Mouse (Mus musculus) T-helper 17 cell (primary cell): ENCODE results near the gene Vps8.

ENCODE experiments used
- in situ Hi-C, 2 experiments: fragments of 300-600 bp; cut with MboI, MseI; formaldehyde crosslinking; loops; 1 replicate in 1 of 2; 2 replicates in 1 of 2; pipeline ENCODE4 v1.15.1; 2025; ENCODE audit warnings: high pct_unique_total_duplicates in 2 of 2

Vps8 gene

GRCm38 (mm10) chr16:21470416-21470815 is 47.5 kb downstream of the Vps8 start:
- in situ Hi-C loops: no loop called here

DNA sequence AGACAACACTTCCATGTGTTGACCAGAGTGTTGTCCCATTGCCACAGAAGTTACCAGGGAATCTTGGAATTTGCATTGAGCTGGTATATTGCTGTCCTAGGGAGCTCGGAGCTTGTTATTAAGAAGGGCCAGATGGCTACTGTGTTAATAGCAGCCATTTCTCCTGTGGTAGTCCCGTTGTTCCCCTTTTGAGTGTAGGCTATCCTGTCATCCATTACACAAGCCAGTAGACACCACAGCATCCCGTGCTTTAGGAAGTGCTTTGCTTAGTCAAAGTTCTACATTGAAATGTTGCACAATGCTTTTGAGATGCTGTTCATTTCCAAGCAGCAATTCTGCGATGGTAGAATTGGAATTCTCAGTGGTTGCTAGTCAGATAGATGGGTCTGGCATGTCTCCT is 54.2 kb downstream of the Vps8 start:
- in situ Hi-C loops: no loop called here

DNA sequence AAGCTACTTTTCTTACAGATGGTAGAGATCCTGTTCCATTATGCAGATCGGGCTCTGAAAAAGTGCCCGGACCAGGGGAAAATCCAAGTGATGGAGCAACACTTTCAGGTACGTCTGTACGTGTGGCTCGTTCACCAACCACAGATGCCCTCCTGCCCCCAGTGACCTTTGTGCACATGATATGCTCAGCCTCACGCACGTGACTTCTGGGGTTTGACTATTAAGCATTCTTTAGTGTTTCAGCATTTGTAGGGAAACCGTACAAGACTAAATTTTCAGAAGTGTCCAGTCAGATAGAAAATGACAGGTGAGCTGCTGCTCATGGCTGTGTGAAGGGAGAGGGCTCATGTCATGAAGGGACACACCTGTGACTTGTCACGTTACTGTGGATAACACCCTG is 55.5 kb downstream of the Vps8 start:
- in situ Hi-C loops: no loop called here

GRCm38 (mm10) chr16:21483803-21484202 is 60.9 kb downstream of the Vps8 start:
- in situ Hi-C loops: no loop called here

DNA sequence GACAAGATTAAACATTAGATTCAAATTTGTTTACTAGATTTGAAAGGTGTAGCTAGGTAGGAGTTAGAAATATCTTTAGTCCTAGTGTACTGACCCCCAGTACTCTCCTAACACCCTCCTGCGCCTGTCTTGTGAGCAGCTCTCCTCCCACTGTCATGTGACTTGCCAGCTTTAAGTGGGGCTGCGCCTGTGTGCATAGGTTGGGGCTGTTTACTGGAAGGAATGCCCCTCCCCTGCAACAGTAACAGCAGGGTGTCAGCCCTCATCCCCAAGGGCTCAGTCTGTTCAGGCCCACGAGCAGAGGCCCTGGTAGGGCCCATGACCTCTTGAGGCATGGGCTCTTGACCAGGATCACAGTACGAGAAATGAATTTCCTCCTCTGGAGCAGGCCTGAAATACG is 62.8 kb downstream of the Vps8 start:
- in situ Hi-C loops: no loop called here

GRCm38 (mm10) chr16:21488413-21488812 is 65.5 kb downstream of the Vps8 start:
- in situ Hi-C loops: no loop called here

DNA sequence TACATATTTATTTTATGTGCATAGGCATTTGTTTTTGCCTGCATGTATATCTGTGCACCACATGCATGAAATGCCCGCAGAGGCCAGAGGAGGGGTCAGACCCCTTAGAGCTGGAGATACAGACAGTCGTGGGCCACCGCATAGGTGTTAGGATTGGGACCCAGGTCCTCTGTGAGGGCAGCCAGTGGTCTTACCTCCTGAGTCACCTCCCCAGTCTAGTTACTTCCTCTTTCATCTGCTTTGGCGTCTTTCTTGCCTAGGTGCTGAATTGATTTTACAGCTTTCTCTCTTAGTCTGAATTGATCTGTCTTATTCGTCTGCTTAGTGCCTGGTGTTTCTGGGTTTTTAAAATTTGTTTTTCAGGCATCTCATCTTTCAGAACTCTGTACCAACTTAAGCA is 69.4 kb downstream of the Vps8 start:
- in situ Hi-C loops: loop anchor here (5.0 kb wide), 2 partner anchors 235 to 240 kb away; no protein-coding TSS in a partner anchor

GRCm38 (mm10) chr16:21492894-21493293 is 70.0 kb downstream of the Vps8 start:
- in situ Hi-C loops: loop anchor here (5.0 kb wide), 2 partner anchors 234 to 239 kb away; no protein-coding TSS in a partner anchor

DNA sequence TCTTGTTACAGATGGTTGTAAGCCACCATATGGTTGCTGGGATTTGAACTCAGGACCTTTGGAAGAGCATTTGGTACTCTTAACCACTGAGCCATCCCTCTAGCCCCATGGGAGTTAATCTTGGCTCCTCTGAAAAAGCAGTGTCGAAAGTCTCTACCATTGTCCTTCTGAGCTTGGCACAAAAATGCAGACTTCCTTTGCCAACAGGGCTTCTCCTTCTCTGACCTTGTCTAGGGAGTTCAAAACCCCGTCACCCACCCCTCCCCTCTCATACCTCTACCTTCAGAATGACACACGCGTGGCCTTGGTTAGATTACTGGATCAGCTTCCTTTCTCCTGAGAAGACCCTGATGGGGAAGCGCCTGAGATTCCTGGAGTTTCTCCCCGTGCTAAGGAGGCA is 71.8 kb downstream of the Vps8 start:
- in situ Hi-C loops: loop anchor here (5.0 kb wide), 3 partner anchors 233 to 323 kb away; no protein-coding TSS in a partner anchor

DNA sequence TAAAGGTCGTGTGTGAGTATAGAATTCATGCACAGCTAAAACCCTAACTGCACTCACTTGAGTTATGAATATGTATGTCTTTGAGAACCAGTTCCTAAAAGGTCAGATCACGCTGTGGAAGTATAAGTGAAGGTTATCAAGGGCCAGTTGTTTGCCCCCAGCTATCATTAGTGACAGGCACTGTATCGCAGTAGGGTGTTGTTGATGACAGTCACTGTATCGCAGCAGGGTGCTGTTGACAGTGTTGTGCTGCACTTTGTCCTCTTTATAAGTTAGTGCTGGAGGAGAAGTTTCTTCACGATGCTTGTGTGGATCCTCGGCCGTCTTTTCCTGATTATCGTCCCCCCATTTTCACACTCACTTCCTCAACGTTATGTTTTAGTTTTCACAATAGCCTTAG is 73.9 kb downstream of the Vps8 start:
- in situ Hi-C loops: loop anchor here in 1 of 2 experiments (5.0 kb wide), 1 partner anchor 321 kb away; no protein-coding TSS in a partner anchor

GRCm38 (mm10) chr16:21497627-21498026 is 74.7 kb downstream of the Vps8 start:
- in situ Hi-C loops: loop anchor here in 1 of 2 experiments (5.0 kb wide), 1 partner anchor 320 kb away; no protein-coding TSS in a partner anchor

DNA sequence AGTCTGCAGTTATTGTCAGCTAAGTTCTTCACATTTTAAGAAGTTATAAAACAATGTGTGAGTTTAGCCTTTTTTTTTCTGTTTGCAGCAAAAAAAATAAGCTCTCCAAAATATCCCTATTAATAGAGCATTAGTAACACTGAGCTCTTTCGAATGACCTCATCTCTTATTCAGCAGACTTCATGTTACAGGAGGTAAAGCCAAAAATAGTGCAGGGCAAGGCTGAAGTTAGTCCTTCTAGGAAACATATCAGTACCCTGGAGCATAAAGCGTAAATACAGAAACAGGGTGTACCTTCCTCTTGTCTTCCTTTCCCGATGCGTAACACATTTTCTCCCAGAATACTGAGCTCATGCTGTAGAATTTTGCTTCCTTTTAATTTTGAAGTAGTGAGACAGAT is 76.1 kb downstream of the Vps8 start:
- in situ Hi-C loops: loop anchor here in 1 of 2 experiments (5.0 kb wide), 1 partner anchor 318 kb away; no protein-coding TSS in a partner anchor

- in situ Hi-C loops: loop anchor here (5.0 to 10.0 kb wide), 2 partner anchors 318 to 1945 kb away; no protein-coding TSS in a partner anchor
Observed at GRCm38 (mm10) chr16:21499656-21500055, 76.7 kb downstream of the Vps8 start.

DNA sequence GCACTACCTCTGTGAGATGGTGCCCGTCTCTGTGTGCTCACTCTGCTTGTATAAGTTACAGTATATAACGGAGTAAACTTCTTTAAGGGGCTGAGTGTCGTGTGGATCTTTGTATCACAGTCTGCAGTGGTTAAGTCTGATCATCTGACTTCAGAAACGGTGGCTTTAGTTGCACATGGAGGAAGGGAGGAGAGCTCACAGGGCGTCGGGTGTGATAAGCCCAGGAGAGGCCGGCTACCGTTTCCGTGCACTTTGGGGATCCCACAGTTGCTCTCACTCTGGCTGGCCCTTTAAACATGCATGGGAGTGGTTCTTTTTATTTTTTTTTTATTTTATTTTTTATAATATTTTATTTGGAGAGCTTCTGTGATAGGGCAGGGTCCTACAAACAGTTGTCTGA is 95.9 kb downstream of the Vps8 start:
- in situ Hi-C loops: no loop called here

GRCm38 (mm10) chr16:21519785-21520184 is 96.9 kb downstream of the Vps8 start:
- in situ Hi-C loops: no loop called here

GRCm38 (mm10) chr16:21523738-21524137 is 100.8 kb downstream of the Vps8 start:
- in situ Hi-C loops: no loop called here

GRCm38 (mm10) chr16:21525376-21525775 is 102.5 kb downstream of the Vps8 start:
- in situ Hi-C loops: no loop called here

DNA sequence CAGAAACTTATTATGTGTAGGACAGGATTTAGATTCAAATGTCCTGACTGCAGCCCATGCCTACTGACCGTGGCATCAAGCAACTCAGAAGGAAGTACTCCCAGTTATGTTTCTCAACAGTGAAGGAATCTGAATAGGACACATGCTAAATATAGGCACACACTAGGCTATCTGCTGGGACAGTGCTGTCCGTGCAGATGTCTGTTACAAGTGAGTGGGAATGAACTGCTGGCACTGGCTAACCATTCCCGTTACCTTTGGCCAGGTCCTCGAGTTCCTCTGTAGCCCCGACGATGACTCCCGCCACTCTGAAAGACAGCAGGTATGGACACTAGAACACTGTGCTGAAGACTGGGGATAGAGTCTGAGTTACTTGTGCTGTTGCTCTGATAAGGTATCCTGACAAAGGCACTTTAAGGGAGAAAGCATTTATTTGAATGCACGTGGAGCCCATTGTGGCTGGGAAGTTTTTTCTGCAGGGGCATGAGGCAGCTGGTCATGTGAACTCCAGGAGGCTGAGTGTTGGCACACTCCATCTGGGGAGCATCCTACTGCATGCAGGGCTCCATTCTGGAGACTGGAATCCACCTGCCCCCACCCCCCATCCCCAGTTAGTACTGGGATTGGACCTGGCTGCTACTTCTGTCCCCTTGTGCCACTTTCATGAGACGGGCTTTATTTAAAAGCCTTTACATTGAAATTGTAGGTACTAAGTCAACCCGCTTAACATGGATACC is 104.5 kb downstream of the Vps8 start:
- in situ Hi-C loops: no loop called here

- in situ Hi-C loops: no loop called here
Observed at GRCm38 (mm10) chr16:21533503-21533902, 110.6 kb downstream of the Vps8 start.

DNA sequence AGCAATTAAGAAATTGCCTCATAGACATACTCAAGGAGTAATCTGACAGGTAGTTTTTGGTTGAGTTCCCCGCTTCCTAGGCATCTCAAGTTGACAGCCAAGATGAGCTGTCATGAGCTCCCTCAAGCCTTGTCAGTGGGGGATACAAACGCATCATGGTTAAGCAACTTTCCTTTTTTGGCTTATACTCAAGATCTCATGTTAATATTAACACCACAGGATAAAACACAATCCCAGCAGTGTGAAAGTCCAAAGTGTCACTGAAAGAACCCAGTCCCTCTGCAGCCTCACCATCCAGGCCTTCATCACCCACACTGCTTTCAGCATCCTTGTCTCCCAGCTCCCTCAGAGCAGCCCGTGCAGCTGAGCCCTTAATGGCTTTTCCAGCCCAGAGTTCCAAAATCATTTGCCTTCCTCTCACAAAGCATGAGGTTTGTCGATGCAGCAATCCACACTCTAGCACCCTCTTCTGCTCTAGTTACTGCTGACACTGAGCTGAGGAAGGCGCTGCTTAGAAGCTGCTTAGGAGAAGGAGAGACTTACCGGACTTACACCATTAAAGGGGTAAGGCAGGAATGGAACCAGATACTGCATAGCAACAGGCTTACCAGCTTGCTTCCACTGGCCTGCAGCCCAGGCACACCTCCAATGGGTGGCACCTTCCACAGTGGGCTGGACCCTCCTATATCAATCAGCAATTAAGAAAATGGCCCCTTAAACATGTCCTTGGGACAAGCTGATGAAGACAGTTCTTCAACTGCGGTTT is 113.5 kb downstream of the Vps8 start:
- in situ Hi-C loops: no loop called here

DNA sequence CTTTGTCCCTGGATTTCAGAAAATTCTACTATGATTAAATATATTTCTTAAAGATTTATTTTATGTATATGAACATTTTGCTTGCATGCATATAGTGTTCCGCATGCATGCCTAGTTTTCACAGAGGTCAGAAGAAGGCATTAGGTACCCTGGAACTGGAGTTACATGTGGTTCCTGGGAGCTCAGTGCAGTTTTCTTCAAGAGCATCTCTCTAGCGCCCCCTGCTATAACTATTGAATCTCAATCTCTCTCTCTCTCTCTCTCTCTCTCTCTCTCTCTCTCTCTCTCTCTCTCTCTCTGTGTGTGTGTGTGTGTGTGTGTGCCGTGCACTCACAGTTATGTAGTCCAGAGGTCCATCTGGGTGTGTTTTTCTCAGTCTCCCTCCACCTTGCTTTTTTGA is 114.4 kb downstream of the Vps8 start:
- in situ Hi-C loops: no loop called here

DNA sequence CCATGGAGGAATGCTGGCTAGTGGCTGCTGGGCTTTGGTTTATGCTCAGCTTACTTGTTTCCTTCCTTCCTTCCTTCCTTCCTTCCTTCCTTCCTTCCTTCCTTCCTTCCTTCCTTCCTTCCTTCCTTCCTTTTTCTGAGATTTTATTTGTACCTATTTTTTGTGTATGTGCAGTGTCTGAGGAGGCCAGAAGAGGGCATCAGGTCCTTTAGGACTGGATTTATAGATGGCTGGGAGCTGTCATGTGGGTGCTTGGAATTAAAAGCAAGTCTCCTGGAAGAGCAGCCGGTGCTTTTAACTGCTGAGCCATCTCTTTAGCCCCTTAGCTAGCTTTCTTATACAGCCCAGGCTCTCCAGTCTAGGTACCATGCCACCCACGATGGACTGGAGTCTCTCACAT is 116.0 kb downstream of the Vps8 start:
- in situ Hi-C loops: no loop called here

DNA sequence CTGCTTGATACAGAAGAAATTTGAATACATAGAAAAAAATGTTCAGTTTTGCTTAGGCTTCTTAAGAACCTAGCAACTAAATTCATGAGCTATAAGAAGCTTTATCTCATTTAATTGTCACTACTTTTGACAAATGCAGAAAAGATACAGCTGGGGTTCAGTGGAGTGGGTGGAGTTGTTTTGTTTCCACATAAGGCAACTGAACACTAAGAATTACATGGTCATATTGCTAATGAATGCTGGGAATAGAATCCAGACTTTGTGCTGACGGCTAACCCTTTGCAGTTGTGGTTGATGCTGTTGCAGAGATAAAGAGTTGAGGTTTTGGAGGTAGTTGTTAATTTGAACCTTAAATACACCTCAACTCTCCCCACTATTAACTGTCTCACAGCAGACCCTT is 119.6 kb downstream of the Vps8 start:
- in situ Hi-C loops: no loop called here
